ENCODE assay signal across 12 mouse cellular contexts in genomic region chr17:27042840-27043239, GRCm38 (mm10). TPM values are rescaled to one million over a fixed set of nuclear protein-coding genes. Genes with fewer than 3 reads are reported as not detected.
DNase-seq lines count a peak whose midpoint lies in the region; ATAC-seq lines count a peak whose summit lies in the region.
"Had no signal": no experiment of that assay in that cellular context is flagged by ENCODE, and none has a peak within 500 bp of the region (broad histone marks: within the 10 kb centered on the region; RNA-seq: fewer than 3 reads in every experiment).

No protein-coding gene starts in this region.

- H3K4me3 ChIP-seq in midbrain, embryonic 10.5 days: no peak overlapping the region
- no peak overlapping the region for H3K4me3 ChIP-seq in midbrain, embryonic 14.5 days (replicated peaks; ENCODE audit: low read depth, low read length)
- H3K4me3 ChIP-seq in kidney, embryonic 16.5 days (ENCODE audit: low read length): no peak overlapping the region
- H3K4me3 ChIP-seq: forebrain, embryonic 12.5 days; heart, embryonic 15.5 days had no signal

- peak overlapping the region; percentile 30; the same call in 1 of the 2 replicates for H3K27ac ChIP-seq in midbrain, embryonic 10.5 days (replicated peaks)
- H3K27ac ChIP-seq in midbrain, embryonic 14.5 days (replicated peaks; ENCODE audit: low read depth, low read length): no peak overlapping the region
- H3K27ac ChIP-seq in kidney, embryonic 16.5 days (ENCODE audit: low read length): peak overlapping the region; percentile 25; the same call in 1 of the 2 replicates
- H3K27ac ChIP-seq: forebrain, embryonic 12.5 days; heart, embryonic 15.5 days had no signal

- H3K4me2 ChIP-seq in midbrain, embryonic 14.5 days (ENCODE audit: low read length): no peak overlapping the region
- H3K4me2 ChIP-seq in kidney, embryonic 16.5 days (replicated peaks; ENCODE audit: low read depth, low read length): no peak overlapping the region
- H3K4me2 ChIP-seq: forebrain, embryonic 12.5 days; heart, embryonic 15.5 days had no signal

- peaks cover 19% of the 10 kb centered on the region for H3K27me3 ChIP-seq in midbrain, embryonic 10.5 days (ENCODE audit: low read depth, poor library complexity, severe bottlenecking)
- H3K27me3 ChIP-seq in midbrain, embryonic 14.5 days (ENCODE audit: control insufficient read depth, insufficient read depth, low read length): no peaks in the 10 kb centered on the region
- no peaks in the 10 kb centered on the region for H3K27me3 ChIP-seq in kidney, embryonic 16.5 days (ENCODE audit: insufficient read depth, low read length)
- H3K27me3 ChIP-seq: heart, embryonic 15.5 days had no signal

- no peak for ATAC-seq in midbrain, embryonic 14.5 days (ENCODE audit: low FRiP score, low TSS enrichment)
- no peak for ATAC-seq in kidney, embryonic 16.5 days (ENCODE audit: low FRiP score, low TSS enrichment)
- peak; percentile 65 for ATAC-seq in neutrophil, adult 5-6 weeks (ENCODE audit: extremely low read depth, insufficient number of reproducible peaks, low FRiP score, poor library complexity, severe bottlenecking)

- 74% methylated on average over 6 of the region's 6 CpGs for WGBS in midbrain, embryonic 10.5 days
- 77% methylated on average over 6 of the region's 6 CpGs for WGBS in midbrain, embryonic 14.5 days
- 62% methylated on average over 5 of the region's 6 CpGs for WGBS in kidney, embryonic 16.5 days

- no peaks in the 10 kb centered on the region for H3K36me3 ChIP-seq in midbrain, embryonic 10.5 days
- H3K36me3 ChIP-seq in midbrain, embryonic 14.5 days (ENCODE audit: control insufficient read depth, insufficient read depth, low read length): no peaks in the 10 kb centered on the region
- H3K36me3 ChIP-seq in kidney, embryonic 16.5 days (ENCODE audit: insufficient read depth, low read length): no peaks in the 10 kb centered on the region
- H3K36me3 ChIP-seq: forebrain, embryonic 12.5 days; heart, embryonic 15.5 days had no signal

- H3K9ac ChIP-seq in midbrain, embryonic 14.5 days (replicated peaks; ENCODE audit: low read length): no peak overlapping the region
- H3K9ac ChIP-seq in kidney, embryonic 16.5 days (replicated peaks; ENCODE audit: low read length): peak overlapping the region; percentile 32; the same call in 1 of the 2 replicates
- H3K9ac ChIP-seq: forebrain, embryonic 12.5 days; heart, embryonic 15.5 days had no signal

- no peaks in the 10 kb centered on the region for H3K9me3 ChIP-seq in midbrain, embryonic 10.5 days (replicated peaks)
- no peaks in the 10 kb centered on the region for H3K9me3 ChIP-seq in midbrain, embryonic 14.5 days (ENCODE audit: control insufficient read depth, low read length)
- no peaks in the 10 kb centered on the region for H3K9me3 ChIP-seq in kidney, embryonic 16.5 days (ENCODE audit: low read length)
- H3K9me3 ChIP-seq: forebrain, embryonic 12.5 days; heart, embryonic 15.5 days had no signal

- peaks cover 44% of the 10 kb centered on the region for H3K4me1 ChIP-seq in midbrain, embryonic 10.5 days
- peaks cover 12% of the 10 kb centered on the region for H3K4me1 ChIP-seq in midbrain, embryonic 14.5 days (ENCODE audit: control insufficient read depth, insufficient read depth, low read length)
- H3K4me1 ChIP-seq in kidney, embryonic 16.5 days (ENCODE audit: insufficient read depth, low read length): peaks cover 46% of the 10 kb centered on the region

- DNase-seq in midbrain, embryonic 10.5 days (ENCODE audit: low spot score): no peak
- no peak for DNase-seq in midbrain, embryonic 14.5 days
- DNase-seq in R1 (ENCODE audit: low read depth, low spot score): peak; percentile 80
- DNase-seq in frontal cortex, postnatal 10 days (ENCODE audit: low spot score in 2 of 2): no peak
- DNase-seq in thymus, postnatal 4 days: no peak
- DNase-seq: cerebellum, adult 18-20 months; lung, postnatal 14 days; thymus, postnatal 25 days had no signal

RNA-seq across cellular contexts. Expression of gene Bak1, which starts 14.0 kb away (rescaled TPM):
- polyA plus RNA-seq in midbrain, embryonic 10.5 days (2016; fragmentation: Nextera tagmentation; extraction: Ambion mirVana): 2.8 and 3.4 TPM in 2 replicates
- polyA plus RNA-seq in midbrain, embryonic 14.5 days (2014; fragmentation: Nextera tagmentation; extraction: Ambion mirVana): 5.5 and 5.8 TPM in 2 replicates
- polyA plus RNA-seq in kidney, embryonic 16.5 days (2015; fragmentation: Nextera tagmentation; extraction: Ambion mirVana): 7.4 and 9.5 TPM in 2 replicates
- total RNA-seq in neutrophil, adult 5-6 weeks (2017): 27.1 and 32.5 TPM in 2 replicates

RNA-seq across cellular contexts. Expression of gene Itpr3, which starts 14.3 kb away (rescaled TPM):
- 1.0 and 1.3 TPM in 2 replicates for polyA plus RNA-seq in midbrain, embryonic 10.5 days (2016; fragmentation: Nextera tagmentation; extraction: Ambion mirVana)
- polyA plus RNA-seq in midbrain, embryonic 14.5 days (2014; fragmentation: Nextera tagmentation; extraction: Ambion mirVana): 0.51 and 0.82 TPM in 2 replicates
- 9.3 and 9.6 TPM in 2 replicates for polyA plus RNA-seq in kidney, embryonic 16.5 days (2015; fragmentation: Nextera tagmentation; extraction: Ambion mirVana)
- total RNA-seq in neutrophil, adult 5-6 weeks (2017): 71.1 and 73.7 TPM in 2 replicates
